ENCODE assay signal across 8 mouse cellular contexts in genomic region chr19:44145702-44146567, GRCm38 (mm10). TPM values are rescaled to one million over a fixed set of nuclear protein-coding genes. Genes with fewer than 3 reads are reported as not detected.
DNase-seq lines count a peak whose midpoint lies in the region; ATAC-seq and TF ChIP-seq lines count a peak whose summit lies in the region.

TSS of gene Bloc1s2 (minus strand) at chr19:44146446.

- intact Hi-C loops in heart, postnatal 36 days (cut with DNase I) = no loop called here

- H3K27me3 ChIP-seq in forebrain, embryonic 16.5 days (replicated peaks; ENCODE audit: control insufficient read depth, insufficient read depth, low read length) = no peaks in the 10 kb centered on the region
- H3K27me3 ChIP-seq in lung, embryonic 14.5 days (ENCODE audit: insufficient read depth, low read length) = no peaks in the 10 kb centered on the region
- H3K27me3 ChIP-seq in thymus, adult 2 months (ENCODE audit: control insufficient read depth, insufficient read depth, low read length) = no peaks in the 10 kb centered on the region

- H3K4me1 ChIP-seq in ES-E14 (ENCODE audit: control insufficient read depth in 2 of 2, insufficient read depth in 2 of 2, low read length in 2 of 2, poor library complexity in 1 of 2) = peaks cover 0 to 2% of the 10 kb centered on the region in 2 experiments; a peak in 1 of 4 replicates
- peaks cover 18% of the 10 kb centered on the region for H3K4me1 ChIP-seq in forebrain, embryonic 16.5 days (replicated peaks; ENCODE audit: control insufficient read depth, insufficient read depth, low read length)
- H3K4me1 ChIP-seq in lung, embryonic 14.5 days (ENCODE audit: insufficient read depth) = peaks cover 4% of the 10 kb centered on the region; the same call in 1 of the 2 replicates
- peaks cover 9% of the 10 kb centered on the region; the same call in 1 of the 2 replicates for H3K4me1 ChIP-seq in olfactory bulb, adult 2 months (ENCODE audit: control insufficient read depth, insufficient read depth, low read length)
- H3K4me1 ChIP-seq in thymus, adult 2 months (replicated peaks; ENCODE audit: control insufficient read depth, insufficient read depth, low read length) = peaks cover 9% of the 10 kb centered on the region

- peak within 1 kb of the TSS; percentile 93 for H3K9ac ChIP-seq in ES-E14 (ENCODE audit: insufficient read depth, low read depth, low read length, poor library complexity, severe bottlenecking)
- peak within 1 kb of the TSS; percentile 84 for H3K9ac ChIP-seq in forebrain, embryonic 16.5 days (replicated peaks; ENCODE audit: low read depth, low read length)
- H3K9ac ChIP-seq in lung, embryonic 14.5 days = peak within 1 kb of the TSS; percentile 71

- peak within 1 kb of the TSS; percentile 65 to 76 for H3K4me3 ChIP-seq in ES-E14 (ENCODE audit: insufficient read depth in 1 of 2, low read depth in 1 of 2, low read length in 2 of 2, poor library complexity in 1 of 2, severe bottlenecking in 1 of 2)
- H3K4me3 ChIP-seq in forebrain, embryonic 16.5 days (replicated peaks; ENCODE audit: low read length) = peak within 1 kb of the TSS; percentile 77
- H3K4me3 ChIP-seq in layer of hippocampus, adult 2 months = peak within 1 kb of the TSS; percentile 71
- peak within 1 kb of the TSS; percentile 70 for H3K4me3 ChIP-seq in lung, embryonic 14.5 days (ENCODE audit: low read depth, low read length)
- H3K4me3 ChIP-seq in olfactory bulb, adult 2 months (ENCODE audit: insufficient read depth, low read depth, low read length) = peak within 1 kb of the TSS; percentile 57
- peak within 1 kb of the TSS; percentile 72 for H3K4me3 ChIP-seq in thymus, adult 2 months (ENCODE audit: control insufficient read depth, insufficient read depth, low read length)

- ATAC-seq in forebrain, embryonic 16.5 days = peak; percentile 96
- peak; percentile 91 for ATAC-seq in lung, embryonic 14.5 days (ENCODE audit: insufficient read depth)

- peak within 1 kb of the TSS; percentile 76 for H3K4me2 ChIP-seq in forebrain, embryonic 16.5 days (ENCODE audit: low read length)
- peak within 1 kb of the TSS; percentile 81 for H3K4me2 ChIP-seq in lung, embryonic 14.5 days

- WGBS in forebrain, embryonic 16.5 days = 2% methylated on average over 46 of the region's 46 CpGs
- 2% methylated on average over 46 of the region's 46 CpGs for WGBS in lung, embryonic 14.5 days
- 1% methylated on average over 46 of the region's 46 CpGs for WGBS in olfactory bulb, adult 2 months
- 2% methylated on average over 46 of the region's 46 CpGs for WGBS in thymus, adult 2 months

- no peak within 1 kb of the TSS for H3K27ac ChIP-seq in ES-E14 (ENCODE audit: insufficient read depth, low read depth, low read length, poor library complexity, severe bottlenecking)
- H3K27ac ChIP-seq in forebrain, embryonic 16.5 days (ENCODE audit: low read length) = peak within 1 kb of the TSS; percentile 31; the same call in 1 of the 2 replicates
- peak within 1 kb of the TSS; percentile 94 for H3K27ac ChIP-seq in layer of hippocampus, adult 2 months
- no peak within 1 kb of the TSS for H3K27ac ChIP-seq in lung, embryonic 14.5 days (ENCODE audit: low read depth)
- H3K27ac ChIP-seq in olfactory bulb, adult 2 months (ENCODE audit: insufficient read depth, low read depth, low read length) = peak within 1 kb of the TSS; percentile 14; the same call in 1 of the 2 replicates
- no peak within 1 kb of the TSS for H3K27ac ChIP-seq in thymus, adult 2 months (ENCODE audit: control insufficient read depth, insufficient read depth, low read length)

- peaks cover 15% of the 10 kb centered on the region for H3K36me3 ChIP-seq in ES-E14 (ENCODE audit: control insufficient read depth, insufficient read depth, low read length, poor library complexity, severe bottlenecking)
- peaks cover 17% of the 10 kb centered on the region for H3K36me3 ChIP-seq in forebrain, embryonic 16.5 days (ENCODE audit: control insufficient read depth, insufficient read depth)
- peaks cover 27% of the 10 kb centered on the region for H3K36me3 ChIP-seq in lung, embryonic 14.5 days (ENCODE audit: insufficient read depth)
- peaks cover 15% of the 10 kb centered on the region for H3K36me3 ChIP-seq in thymus, adult 2 months (ENCODE audit: control insufficient read depth, insufficient read depth, low read length)

- peak; percentile 73 for TF ChIP-seq POLR2A in olfactory bulb, adult 2 months (IDR thresholded peaks at IDR 0.05; ENCODE audit: insufficient read depth, low read depth, low read length)
- TF ChIP-seq POLR2A in thymus, adult 2 months (IDR thresholded peaks at IDR 0.05; ENCODE audit: control insufficient read depth, extremely low read depth, insufficient read depth, low read length, poor library complexity) = peak; percentile 84

- TF ChIP-seq CTCF in layer of hippocampus, adult 2 months (conservative IDR thresholded peaks at IDR 0.05) = no peak
- TF ChIP-seq CTCF in lung, embryonic 14.5 days (IDR thresholded peaks at IDR 0.05; ENCODE audit: low read depth) = no peak
- no peak for TF ChIP-seq CTCF in olfactory bulb, adult 2 months (IDR thresholded peaks at IDR 0.05; ENCODE audit: insufficient read depth, low read depth, low read length)
- 0 out of 2 replicates have a peak, but pooled peaks have one; percentile 36 for TF ChIP-seq CTCF in thymus, adult 2 months (IDR thresholded peaks at IDR 0.05; ENCODE audit: borderline replicate concordance, control insufficient read depth, extremely low read depth, insufficient read depth, low read length, poor library complexity)

- no peaks in the 10 kb centered on the region for H3K9me3 ChIP-seq in ES-E14 (ENCODE audit: control insufficient read depth, insufficient read depth, low read depth, low read length)
- H3K9me3 ChIP-seq in forebrain, embryonic 16.5 days (ENCODE audit: control insufficient read depth, low read length) = no peaks in the 10 kb centered on the region
- no peaks in the 10 kb centered on the region for H3K9me3 ChIP-seq in lung, embryonic 14.5 days (ENCODE audit: low read depth, low read length)

- peak; percentile 68 for DNase-seq in ES-E14 (ENCODE audit: low read depth, low spot score)
- peak; percentile 89 for DNase-seq in cerebellum, adult 11-12 months
- DNase-seq in heart, postnatal 36 days = peak; percentile 90 to 91
- peak; percentile 87 to 91 for DNase-seq in layer of hippocampus, adult 2 months (ENCODE audit: low spot score in 2 of 2)
- peak; percentile 90 for DNase-seq in lung, embryonic 14.5 days
- peak; percentile 91 for DNase-seq in thymus, adult 2 months

- in situ Hi-C loops in ES-E14 (cut with MboI; ENCODE audit: low sequenced_read_pairs in 2 of 2, unreplicated experiment in 2 of 2) = no loop called here

TF ChIP-seq in ES-E14, 5 proteins besides CTCF, POLR2A, EP300 and RAD21:
- TF ChIP-seq MAFK (IDR thresholded peaks at IDR 0.05; ENCODE audit: insufficient read depth, low read depth, low read length) (no peak), CHD2 (IDR thresholded peaks at IDR 0.05; ENCODE audit: low read depth, low read length) (no peak), HCFC1 (IDR thresholded peaks at IDR 0.05; ENCODE audit: borderline replicate concordance, insufficient read depth, low read length) (no peak), ZNF384 (IDR thresholded peaks at IDR 0.05; ENCODE audit: low read depth, low read length) (no peak), ZC3H11A (IDR thresholded peaks at IDR 0.05; ENCODE audit: borderline replicate concordance, low read depth, low read length) (no peak)

RNA-seq across cellular contexts. Expression of gene Bloc1s2, which starts in this region (rescaled TPM):
- 77.2 and 80.5 TPM in 2 replicates for total RNA-seq in ES-E14 (2012; rRNA removed)
- 150 and 152 TPM in 2 replicates for polyA plus RNA-seq in forebrain, embryonic 16.5 days (2015; fragmentation: Nextera tagmentation; extraction: Ambion mirVana)
- total RNA-seq in heart, postnatal 36 days (2021) = 10 to 100 TPM; 16.4 to 18.2 TPM
- 10 to 100 TPM; 58.3 to 60.8 TPM for total RNA-seq in layer of hippocampus, adult 2 months (2021)
- 86.5 and 89.7 TPM in 2 replicates for polyA plus RNA-seq in lung, embryonic 14.5 days (2014; fragmentation: Nextera tagmentation; extraction: Ambion mirVana)
- polyA plus RNA-seq in olfactory bulb, adult 2 months (2012; ENCODE audit: insufficient read depth, insufficient read length, low replicate concordance, missing spikeins) = not detected in 2 replicates
- 35.5 and 44.4 TPM in 2 replicates for polyA plus RNA-seq in thymus, adult 2 months (2012; rRNA removed)

Comparison
In these comparisons a context has a peak if more than half of its experiments do, and no peak if none do; other contexts are left out.
1. RNA of gene Bloc1s2 (polyA plus RNA-seq): 150 to 152 TPM in forebrain, embryonic 16.5 days, 86.5 to 89.7 TPM in lung, embryonic 14.5 days and 35.5 to 44.4 TPM in thymus, adult 2 months; not detected in olfactory bulb, adult 2 months; every median in the first group is over 10 times any median in the second.
2. H3K27ac ChIP-seq: peak in forebrain, embryonic 16.5 days (single experiment), layer of hippocampus, adult 2 months (single experiment) and olfactory bulb, adult 2 months (single experiment); none in ES-E14 (single experiment), lung, embryonic 14.5 days (single experiment) and thymus, adult 2 months (single experiment).
3. Peak in every context shown above with its lines, with median percentiles within 50 percentile points of each other: DNase-seq, H3K4me3 ChIP-seq and H3K9ac ChIP-seq.